Mouse (Mus musculus): ENCODE measurements around the gene Grm4. TPM values are rescaled to one million over a fixed set of nuclear protein-coding genes. Genes with fewer than 3 reads are reported as not detected.

Gene Grm4
- total RNA-seq, 2 experiments from 2014 or later = not detected

- no peak for ATAC-seq (replicated peaks; ENCODE audit: poor library complexity, severe bottlenecking)
Observed at GRCm38 (mm10) chr17:27456364-27456763, 64.8 kb downstream of the Grm4 start.

- no peak for ATAC-seq (replicated peaks; ENCODE audit: poor library complexity, severe bottlenecking)
Observed at GRCm38 (mm10) chr17:27455012-27455784, 66.0 kb downstream of the Grm4 start.

GRCm38 (mm10) chr17:27454396-27454795, 66.8 kb downstream of the Grm4 start:
- ATAC-seq (replicated peaks; ENCODE audit: poor library complexity, severe bottlenecking) = no peak

- no peak for ATAC-seq (replicated peaks; ENCODE audit: poor library complexity, severe bottlenecking)
Observed at GRCm38 (mm10) chr17:27453045-27453444, 68.2 kb downstream of the Grm4 start.

- ATAC-seq (replicated peaks; ENCODE audit: poor library complexity, severe bottlenecking) = peak; percentile 72
Observed at GRCm38 (mm10) chr17:27451787-27452186, 69.4 kb downstream of the Grm4 start.

- no peak for ATAC-seq (replicated peaks; ENCODE audit: poor library complexity, severe bottlenecking)
Observed at GRCm38 (mm10) chr17:27451216-27451615, 70.0 kb downstream of the Grm4 start.

- ATAC-seq (replicated peaks; ENCODE audit: poor library complexity, severe bottlenecking) = no peak
Observed at GRCm38 (mm10) chr17:27449757-27450330, 71.4 kb downstream of the Grm4 start.

- no peak for ATAC-seq (replicated peaks; ENCODE audit: poor library complexity, severe bottlenecking)
Observed at GRCm38 (mm10) chr17:27448749-27449148, 72.5 kb downstream of the Grm4 start.

GRCm38 (mm10) chr17:27445364-27446075, 75.7 kb downstream of the Grm4 start:
- ATAC-seq (replicated peaks; ENCODE audit: poor library complexity, severe bottlenecking) = no peak

GRCm38 (mm10) chr17:27442538-27443113, 78.6 kb downstream of the Grm4 start:
- no peak for ATAC-seq (replicated peaks; ENCODE audit: poor library complexity, severe bottlenecking)

GRCm38 (mm10) chr17:27441778-27442177, 79.4 kb downstream of the Grm4 start:
- ATAC-seq (replicated peaks; ENCODE audit: poor library complexity, severe bottlenecking) = no peak

- ATAC-seq (replicated peaks; ENCODE audit: poor library complexity, severe bottlenecking) = no peak
Observed at GRCm38 (mm10) chr17:27435799-27436198, 85.4 kb downstream of the Grm4 start.

- ATAC-seq (replicated peaks; ENCODE audit: poor library complexity, severe bottlenecking) = no peak
Observed at GRCm38 (mm10) chr17:27435225-27435624, 86.0 kb downstream of the Grm4 start.

GRCm38 (mm10) chr17:27434066-27434465, 87.1 kb downstream of the Grm4 start:
- no peak for ATAC-seq (replicated peaks; ENCODE audit: poor library complexity, severe bottlenecking)

GRCm38 (mm10) chr17:27433179-27433680, 88.0 kb downstream of the Grm4 start:
- no peak for ATAC-seq (replicated peaks; ENCODE audit: poor library complexity, severe bottlenecking)

GRCm38 (mm10) chr17:27432145-27432650, 89.0 kb downstream of the Grm4 start:
- ATAC-seq (replicated peaks; ENCODE audit: poor library complexity, severe bottlenecking) = no peak

GRCm38 (mm10) chr17:27431049-27431839, 90.0 kb downstream of the Grm4 start:
- ATAC-seq (replicated peaks; ENCODE audit: poor library complexity, severe bottlenecking) = no peak

- no peak for ATAC-seq (replicated peaks; ENCODE audit: poor library complexity, severe bottlenecking)
Observed at GRCm38 (mm10) chr17:27429757-27430156, 91.4 kb downstream of the Grm4 start.

GRCm38 (mm10) chr17:27425016-27425415, 96.2 kb downstream of the Grm4 start:
- ATAC-seq (replicated peaks; ENCODE audit: poor library complexity, severe bottlenecking) = no peak

- ATAC-seq (replicated peaks; ENCODE audit: poor library complexity, severe bottlenecking) = no peak
Observed at GRCm38 (mm10) chr17:27424356-27424755, 96.8 kb downstream of the Grm4 start.
